Mouse (Mus musculus) stomach, postnatal 0 days (tissue): ENCODE measurements around the gene Mgat1. TPM values are rescaled to one million over a fixed set of nuclear protein-coding genes. Genes with fewer than 3 reads are reported as not detected.

Source experiments
- ATAC-seq: fragments of 200-750 bp; cut with Nextera tagmentation; 2 replicates; pipeline ENCODE4 v1.8.0; 2017; ENCODE audit not compliant: low FRiP score, low TSS enrichment
- DNase-seq: peaks from one replicate; pipeline ENCODE4 v3.0.0-alpha.2; 2016; ENCODE audit warnings: low spot score
- H3K27ac ChIP-seq: fragments of 300-500 bp; sonication (generic); replicated peaks from 2 replicates; pipeline ENCODE4 v1.5.1; 2014; ENCODE audit warnings: mild to moderate bottlenecking, control low read depth
- H3K27me3 ChIP-seq: fragments of 300-500 bp; sonication (generic); 2 replicates; pipeline ENCODE4 v1.6.1; 2014; ENCODE audit warnings: low read length; ENCODE audit not compliant: control insufficient read depth, insufficient read depth
- H3K36me3 ChIP-seq: fragments of 300-500 bp; sonication (generic); 2 replicates; pipeline ENCODE4 v1.6.1; 2014; ENCODE audit warnings: low read length, mixed read lengths; ENCODE audit not compliant: control insufficient read depth, insufficient read depth
- H3K4me1 ChIP-seq: fragments of 300-500 bp; sonication (generic); replicated peaks from 2 replicates; pipeline ENCODE4 v1.6.1; 2014; ENCODE audit warnings: antibody characterized with exemption; ENCODE audit not compliant: control insufficient read depth, insufficient read depth
- H3K4me2 ChIP-seq: fragments of 300-500 bp; sonication (generic); replicated peaks from 2 replicates; pipeline ENCODE4 v1.6.1; 2014; ENCODE audit warnings: low read depth, mild to moderate bottlenecking, control low read depth, moderate library complexity
- H3K4me3 ChIP-seq: fragments of 300-500 bp; sonication (generic); 2 replicates; pipeline ENCODE4 v1.5.1; 2014; ENCODE audit warnings: low read depth, low read length, control low read depth
- H3K9ac ChIP-seq: fragments of 300-500 bp; sonication (generic); 2 replicates; pipeline ENCODE4 v1.6.1; 2014; ENCODE audit warnings: mild to moderate bottlenecking, low read length, control low read depth, mixed read lengths
- H3K9me3 ChIP-seq: fragments of 300-500 bp; sonication (generic); 2 replicates; pipeline ENCODE4 v1.6.1; 2016; ENCODE audit warnings: low read length; ENCODE audit not compliant: control insufficient read depth
- CTCF ChIP-seq: IDR thresholded peaks from 2 replicates; pipeline ENCODE4 v1.5.1; 2016; ENCODE audit warnings: antibody characterized with exemption, low read depth, mild to moderate bottlenecking, moderate library complexity
- EP300 ChIP-seq: optimal IDR thresholded peaks from 2 replicates; pipeline ENCODE3; 2016; ENCODE audit warnings: antibody characterized with exemption
- WGBS: fragments of 180-500 bp; shearing (Covaris S2); extraction: QIAGEN DNeasy Blood & Tissue Kit; methylation state at CpG from one replicate; pipeline ENCODE4 v1.1.7; 2014; 5-methylcytosine and 5-hydroxymethylcytosine counted together
- polyA plus RNA-seq: library from polyadenylated mRNA; unstranded; fragments of >200 nt; fragmentation: Nextera tagmentation; extraction: Ambion mirVana; gene quantifications from 2 replicates; pipeline ENCODE4 v1.2.1, GENCODE M21; 2015

Mgat1 gene
- polyA plus RNA-seq, 1 experiment from 2014 or later: 43.4 TPM

GRCm38 (mm10) chr11:49212577-49212976 is 31.4 kb upstream of the Mgat1 start:
- no peak overlapping the region for H3K4me2 ChIP-seq
- no peaks in the 10 kb centered on the region for H3K27me3 ChIP-seq
- no peak for ATAC-seq
- no peak overlapping the region for H3K27ac ChIP-seq
- peaks cover 16% of the 10 kb centered on the region for H3K36me3 ChIP-seq
- no peaks in the 10 kb centered on the region for H3K9me3 ChIP-seq
- no peaks in the 10 kb centered on the region for H3K4me1 ChIP-seq
- no peak overlapping the region for H3K9ac ChIP-seq
- H3K4me3 ChIP-seq: no peak overlapping the region
- TF ChIP-seq CTCF (no peak), EP300 (no peak)
- DNase-seq: no peak

GRCm38 (mm10) chr11:49213505-49213904 is 30.5 kb upstream of the Mgat1 start:
- 95% methylated on average over 1 of the region's 1 CpGs for WGBS
- no peak for TF ChIP-seq CTCF
- TF ChIP-seq EP300: no peak
- no peak for ATAC-seq
- Histone ChIP-seq H3K4me2 (no peak overlapping the region), H3K4me3 (no peak overlapping the region), H3K27ac (no peak overlapping the region), H3K27me3 (no peaks in the 10 kb centered on the region), H3K36me3 (peaks cover 16% of the 10 kb centered on the region), H3K9ac (no peak overlapping the region), H3K9me3 (no peaks in the 10 kb centered on the region), H3K4me1 (no peaks in the 10 kb centered on the region)
- no peak for DNase-seq

- no peak overlapping the region for H3K4me3 ChIP-seq
- WGBS: 92% methylated on average over 2 of the region's 2 CpGs
- DNase-seq: no peak
- H3K27me3 ChIP-seq: no peaks in the 10 kb centered on the region
- peaks cover 16% of the 10 kb centered on the region for H3K36me3 ChIP-seq
- no peak overlapping the region for H3K27ac ChIP-seq
- H3K9ac ChIP-seq: no peak overlapping the region
- no peak overlapping the region for H3K4me2 ChIP-seq
- no peak for ATAC-seq
- H3K9me3 ChIP-seq: no peaks in the 10 kb centered on the region
- H3K4me1 ChIP-seq: no peaks in the 10 kb centered on the region
- TF ChIP-seq EP300: no peak
- no peak for TF ChIP-seq CTCF
These were observed 24.7 kb upstream of the Mgat1 start for GRCm38 (mm10) chr11:49219271-49219670.

- Histone ChIP-seq H3K27ac (no peak overlapping the region), H3K36me3 (no peaks in the 10 kb centered on the region), H3K4me3 (no peak overlapping the region), H3K4me2 (no peak overlapping the region), H3K9ac (no peak overlapping the region), H3K27me3 (no peaks in the 10 kb centered on the region), H3K4me1 (no peaks in the 10 kb centered on the region), H3K9me3 (no peaks in the 10 kb centered on the region)
- TF ChIP-seq CTCF (no peak), EP300 (no peak)
- ATAC-seq (no peak), DNase-seq (no peak)
- 64% methylated on average over 1 of the region's 1 CpGs for WGBS
These were observed 19.5 kb upstream of the Mgat1 start for GRCm38 (mm10) chr11:49224455-49224854.

- ATAC-seq (no peak), DNase-seq (no peak)
- no peaks in the 10 kb centered on the region for H3K36me3 ChIP-seq
- no peak overlapping the region for H3K4me3 ChIP-seq
- H3K27me3 ChIP-seq: no peaks in the 10 kb centered on the region
- no peaks in the 10 kb centered on the region for H3K9me3 ChIP-seq
- H3K4me1 ChIP-seq: no peaks in the 10 kb centered on the region
- no peak overlapping the region for H3K9ac ChIP-seq
- no peak for TF ChIP-seq CTCF
- TF ChIP-seq EP300: no peak
- no peak overlapping the region for H3K4me2 ChIP-seq
- no peak overlapping the region for H3K27ac ChIP-seq
- 66% methylated on average over 3 of the region's 3 CpGs for WGBS
These were observed 11.2 kb upstream of the Mgat1 start for GRCm38 (mm10) chr11:49232781-49233180.

- Histone ChIP-seq H3K27ac (no peak overlapping the region), H3K4me3 (no peak overlapping the region), H3K4me1 (no peaks in the 10 kb centered on the region), H3K27me3 (no peaks in the 10 kb centered on the region), H3K9me3 (no peaks in the 10 kb centered on the region), H3K36me3 (no peaks in the 10 kb centered on the region), H3K4me2 (no peak overlapping the region), H3K9ac (no peak overlapping the region)
- DNase-seq (no peak), ATAC-seq (no peak)
- no peak for TF ChIP-seq CTCF
- no peak for TF ChIP-seq EP300
- 39% methylated on average over 3 of the region's 3 CpGs for WGBS
These were observed 8.4 kb upstream of the Mgat1 start for GRCm38 (mm10) chr11:49235459-49236207.
